Mouse (Mus musculus): Measurements from ENCODE around the gene Olfr12.

The Olfr12 gene

GRCm38 (mm10) chr1:92617488-92617887 lies at the start of gene Olfr12:
TSS of gene Olfr12 (plus strand) at chr1:92617788.
- no peak for DNase-seq

DNA sequence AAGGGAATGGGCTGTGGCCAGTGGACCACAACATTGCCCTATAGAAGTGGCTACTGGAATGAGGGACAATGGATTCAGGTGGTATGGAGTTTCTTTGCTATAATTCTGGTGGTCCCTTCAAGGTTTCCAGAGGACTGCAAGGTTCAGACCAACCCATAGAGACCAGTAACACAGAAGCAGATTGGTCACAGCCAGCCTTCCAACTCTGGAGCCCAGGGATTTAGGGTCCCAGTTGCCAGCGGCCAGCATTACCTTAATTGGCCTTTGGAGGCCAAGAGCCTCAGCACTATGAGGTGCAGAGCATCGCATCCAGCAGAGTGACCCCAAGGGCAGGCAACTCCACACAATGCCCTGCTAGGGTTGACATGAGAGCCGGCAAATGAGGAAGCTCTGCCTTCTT lies 46.6 kb upstream of the Olfr12 start, which contains the start of gene Olfr1413:
Gene Olfr1413 (plus strand): TSS at position 301 of the 400 bp plus-strand sequence.
- no peak for DNase-seq

DNA sequence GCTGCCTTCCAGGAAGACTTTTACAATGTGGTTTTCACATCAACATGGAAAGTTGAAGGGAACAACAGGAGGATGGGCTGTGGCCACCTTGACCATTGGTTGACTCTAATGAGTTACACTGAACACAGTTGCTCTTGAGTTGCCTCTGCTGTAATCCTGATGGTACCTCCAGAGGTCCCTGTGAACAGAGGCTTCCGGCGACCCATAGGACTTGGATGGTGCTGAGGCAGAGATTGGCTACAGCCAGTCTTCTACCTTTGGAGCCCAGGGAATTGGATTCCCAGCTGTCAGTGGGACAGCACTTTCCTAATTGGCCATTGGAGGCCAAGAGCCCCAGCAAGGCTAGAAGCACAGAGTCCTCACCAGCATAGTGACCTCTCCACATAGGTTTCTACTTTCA lies 32.1 kb upstream of the Olfr12 start, which contains the start of gene Olfr1412:
Gene Olfr1412 (plus strand): TSS at position 301 of the 400 bp plus-strand sequence.
- no peak for DNase-seq

DNA sequence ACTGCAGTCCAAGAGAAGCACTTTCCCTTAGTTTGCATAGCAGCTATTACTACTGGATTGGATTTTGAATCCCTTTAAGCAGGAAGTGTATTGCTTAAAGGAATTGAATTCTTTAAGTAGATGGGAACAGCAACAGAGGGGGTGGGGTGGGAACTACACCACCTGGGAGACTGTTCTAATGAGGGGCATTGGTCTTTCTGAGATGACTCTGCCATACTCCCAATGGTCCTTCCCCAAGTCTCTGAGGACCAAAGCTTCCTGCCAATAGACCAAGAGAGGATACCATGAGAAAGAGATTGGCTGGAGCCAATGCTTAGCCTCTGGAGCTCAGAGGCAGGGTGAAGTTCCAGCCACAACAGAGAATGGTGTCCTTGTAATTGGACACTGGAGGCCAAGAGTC lies 23.5 kb upstream of the Olfr12 start, which contains the start of gene Olfr1411:
Gene Olfr1411 (plus strand): TSS at position 301 of the 400 bp plus-strand sequence.
- DNase-seq: no peak

DNA sequence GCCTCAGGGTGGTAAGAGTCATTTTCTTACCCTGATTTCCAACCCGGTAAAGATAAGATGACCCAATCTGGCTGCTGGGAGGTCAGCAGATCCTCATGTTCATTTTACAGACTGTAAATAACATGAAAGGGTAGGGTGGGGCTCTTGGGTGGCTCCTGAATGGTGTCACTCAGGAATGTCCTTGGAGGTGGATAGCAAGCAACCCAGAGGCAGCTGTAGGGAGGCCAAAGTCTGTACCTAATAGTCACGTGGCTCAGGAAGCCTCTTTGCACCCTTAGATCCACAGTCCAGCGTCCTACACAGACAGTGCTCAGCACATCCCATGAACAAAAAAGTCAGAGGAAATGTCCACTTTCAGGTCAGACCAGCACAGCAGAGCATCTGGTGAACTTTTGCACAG lies 21.6 kb upstream of the Olfr12 start:
- no peak for DNase-seq

DNA sequence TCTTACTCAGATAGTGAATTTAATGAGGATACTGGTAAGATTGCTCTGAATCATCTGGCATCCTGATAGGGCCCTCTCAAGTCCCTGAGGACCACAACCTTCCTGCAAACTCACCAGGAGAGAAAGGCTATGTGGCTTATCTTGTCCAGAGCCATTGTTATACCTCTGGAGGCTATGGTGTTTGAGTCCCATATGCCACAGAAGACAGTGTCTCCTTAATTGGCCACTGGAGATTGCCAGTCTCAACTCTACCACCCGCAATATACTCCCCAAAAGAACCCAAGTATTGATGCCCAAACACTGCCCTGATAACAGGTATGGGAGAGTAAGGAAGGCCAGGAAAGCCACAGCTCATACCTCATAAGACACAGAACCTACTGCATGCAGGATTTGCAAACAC lies 12.1 kb upstream of the Olfr12 start, which contains the start of gene Olfr1410:
Gene Olfr1410 (plus strand): TSS at position 301 of the 400 bp plus-strand sequence.
- no peak for DNase-seq

DNA sequence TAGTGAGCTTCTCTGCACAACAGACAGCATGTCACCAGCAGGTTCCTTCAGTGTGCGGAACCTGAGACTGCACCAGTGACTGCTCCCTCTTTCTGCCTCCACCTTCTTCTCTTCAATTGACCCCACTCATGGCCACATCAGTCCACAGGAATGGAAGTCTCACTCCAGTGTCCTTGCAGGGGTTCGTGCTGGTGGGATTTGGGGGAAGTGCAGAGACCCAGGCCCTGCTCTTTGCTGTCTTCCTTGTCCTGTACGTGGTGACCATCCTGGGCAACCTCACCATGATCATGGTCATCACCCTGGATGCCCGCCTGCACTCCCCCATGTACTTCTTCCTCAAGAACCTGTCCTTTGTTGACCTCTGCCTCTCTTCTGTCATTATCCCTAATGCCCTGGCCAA lies 9.9 kb upstream of the Olfr12 start:
- DNase-seq: no peak

- DNase-seq: peak; percentile 19 to 55
These were observed 6.6 kb upstream of the Olfr12 start for GRCm38 (mm10) chr1:92611008-92611407.

DNA sequence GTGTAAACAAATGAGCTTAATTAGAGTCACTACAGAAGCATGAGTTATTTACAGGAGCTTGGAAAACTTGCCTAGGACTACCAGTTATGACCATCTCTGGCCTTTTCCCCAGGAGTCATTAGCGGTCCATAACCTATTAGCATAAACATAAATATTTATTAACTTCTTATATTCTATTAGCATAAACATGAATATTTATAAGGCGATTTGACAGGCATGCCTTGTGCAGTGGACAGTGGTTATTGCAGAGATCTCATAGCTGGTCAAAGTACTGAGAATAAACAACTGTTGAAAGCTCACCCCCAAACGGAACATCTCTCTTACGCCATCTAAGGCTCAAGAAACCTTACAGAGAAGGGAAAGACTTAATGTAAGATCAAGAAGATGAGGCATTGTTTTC lies 4.4 kb upstream of the Olfr12 start:
- DNase-seq: no peak

- peak in 1 of 2 experiments; percentile 7 for DNase-seq
These were observed 3.1 kb upstream of the Olfr12 start for GRCm38 (mm10) chr1:92614516-92614915.

- DNase-seq: no peak
These were observed 1.5 kb upstream of the Olfr12 start for GRCm38 (mm10) chr1:92616046-92616445.

GRCm38 (mm10) chr1:92618360-92618759 lies 772 bp downstream of the Olfr12 start:
- no peak for DNase-seq

DNA sequence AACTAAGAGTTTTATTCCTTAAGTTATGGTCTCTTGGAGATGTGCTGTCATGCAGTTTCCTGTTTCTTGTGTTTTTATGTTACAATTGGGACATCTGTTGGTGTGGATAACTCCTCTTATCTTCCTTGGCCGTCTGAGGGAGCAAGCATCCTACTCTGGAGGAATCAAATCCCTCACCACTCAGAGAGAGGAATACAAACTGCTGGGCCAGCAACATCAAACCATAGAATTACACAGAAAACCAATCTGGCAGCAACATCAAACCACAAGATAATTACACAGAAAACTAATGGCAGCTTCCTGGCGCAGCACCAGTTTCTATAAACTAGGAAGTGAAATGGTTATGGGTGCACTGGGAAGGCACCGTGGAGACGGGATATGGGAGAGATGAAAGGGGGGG lies 10.6 kb downstream of the Olfr12 start:
- DNase-seq: no peak

GRCm38 (mm10) chr1:92632196-92632595 lies 14.6 kb downstream of the Olfr12 start:
- no peak for DNase-seq

- DNase-seq: no peak
These were observed 15.4 kb downstream of the Olfr12 start for GRCm38 (mm10) chr1:92632948-92633347.

DNA sequence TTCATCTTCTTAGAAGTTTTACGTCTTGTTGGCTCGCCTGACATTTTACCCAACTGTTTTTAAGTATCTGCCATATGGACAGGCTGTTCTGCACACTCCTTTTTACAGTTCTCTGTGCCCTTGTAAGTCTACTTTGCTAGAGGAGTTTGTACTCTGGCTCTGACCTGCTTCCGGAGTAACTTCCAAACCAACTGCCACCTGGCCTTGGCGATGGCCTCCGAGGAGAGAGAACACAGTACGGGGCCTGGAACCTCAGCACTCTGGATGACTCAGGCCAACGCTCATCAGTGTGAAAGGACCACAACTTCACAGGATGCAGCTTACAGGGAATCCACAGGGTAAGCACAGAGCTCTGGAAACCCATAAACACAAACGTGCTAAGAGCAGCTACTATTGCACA lies 16.1 kb downstream of the Olfr12 start:
- DNase-seq: no peak

- no peak for DNase-seq
These were observed 17.0 kb downstream of the Olfr12 start for GRCm38 (mm10) chr1:92634569-92634968.

- DNase-seq: no peak
These were observed 17.5 kb downstream of the Olfr12 start for GRCm38 (mm10) chr1:92634976-92635599.

- no peak for DNase-seq
These were observed 18.4 kb downstream of the Olfr12 start for GRCm38 (mm10) chr1:92636015-92636414.

- DNase-seq: no peak
These were observed 19.1 kb downstream of the Olfr12 start for GRCm38 (mm10) chr1:92636676-92637075.

DNA sequence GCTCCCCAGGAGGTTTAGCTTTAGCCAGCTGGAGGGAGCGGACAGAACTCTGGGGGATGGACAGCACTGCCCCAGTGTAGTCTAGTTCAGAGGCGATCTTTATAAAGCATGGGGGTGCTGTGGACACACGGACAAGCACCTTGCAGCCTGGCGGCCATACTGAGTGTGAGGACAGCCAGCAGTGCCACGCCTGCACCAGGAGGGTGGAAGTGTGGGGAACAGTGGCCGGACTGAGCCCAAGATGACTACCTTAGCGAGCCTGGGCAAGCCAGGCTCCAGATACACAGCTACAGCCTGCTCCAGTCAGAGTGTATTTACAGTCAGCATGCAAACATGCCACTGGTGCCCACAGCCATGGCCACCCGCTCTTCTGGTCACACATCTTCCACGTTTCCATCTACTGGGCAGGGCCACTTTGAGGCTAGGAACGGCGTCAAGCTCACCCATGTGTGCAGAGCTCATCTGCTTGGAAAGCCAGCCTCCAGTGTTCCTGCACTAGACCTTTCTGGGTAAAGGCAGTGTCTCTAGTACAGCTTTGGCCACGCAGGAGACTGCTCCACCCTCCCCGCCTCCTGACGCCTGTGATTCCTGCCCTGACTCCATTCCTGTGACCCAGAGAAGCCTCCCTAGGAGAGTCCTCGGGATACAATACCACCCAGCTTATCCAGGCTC lies 20.0 kb downstream of the Olfr12 start:
- no peak for DNase-seq

- no peak for DNase-seq
These were observed 20.6 kb downstream of the Olfr12 start for GRCm38 (mm10) chr1:92638181-92638580.

DNA sequence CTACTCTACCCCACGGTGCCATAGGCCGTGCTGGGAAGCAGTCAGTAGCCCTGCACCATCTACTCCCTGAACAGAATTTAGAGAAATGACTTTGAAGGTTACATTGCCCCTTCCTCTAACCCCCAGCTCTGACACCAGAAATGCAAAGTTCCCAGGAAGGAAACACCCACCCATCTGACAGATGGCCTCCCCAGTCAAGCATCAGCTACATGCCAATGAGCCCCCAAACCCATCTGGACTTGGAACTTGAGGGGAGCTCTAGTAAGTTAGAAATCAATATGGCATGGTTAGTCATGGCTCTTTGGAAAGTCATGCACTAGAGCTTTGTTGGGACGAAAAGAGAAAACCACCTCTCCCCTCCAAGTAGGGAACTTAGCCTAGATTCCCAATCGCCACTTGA lies 21.1 kb downstream of the Olfr12 start:
- no peak for DNase-seq

DNA sequence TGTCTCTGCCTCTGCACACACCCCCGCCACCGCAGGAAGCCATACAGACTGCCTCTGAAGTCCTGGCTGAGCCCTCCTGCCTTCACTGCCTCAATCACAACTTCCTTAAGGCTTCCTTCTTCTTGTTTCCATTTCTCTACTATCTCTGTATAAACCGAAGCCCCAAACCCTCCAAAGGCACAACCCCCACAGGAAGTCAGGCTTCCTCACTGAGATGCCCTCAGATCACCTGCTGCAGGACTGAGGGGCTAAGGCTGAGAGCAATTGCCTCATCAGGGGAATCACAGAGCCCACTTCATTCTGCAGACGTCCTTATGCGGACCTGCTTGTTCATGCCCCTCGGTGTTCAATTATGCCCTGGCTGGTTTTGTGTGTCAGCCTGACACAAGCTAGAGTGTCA lies 22.8 kb downstream of the Olfr12 start:
- DNase-seq: no peak
